Mouse (Mus musculus) cortical plate, adult 2 months (tissue): ENCODE measurements around the gene Mettl13.

ENCODE experiments used
- CTCF ChIP-seq: fragments of 200-500 bp; IDR thresholded peaks from 2 replicates; pipeline ENCODE4 v1.5.1; 2011; ENCODE audit warnings: mild to moderate bottlenecking, control low read depth, low read length; ENCODE audit not compliant: insufficient read depth; ENCODE audit errors: extremely low read depth
- POLR2A ChIP-seq: fragments of 200-500 bp; IDR thresholded peaks from 2 replicates; pipeline ENCODE4 v1.6.1; 2011; ENCODE audit warnings: mild to moderate bottlenecking, low read length, control low read depth; ENCODE audit not compliant: insufficient read depth; ENCODE audit errors: extremely low read depth

- no peak for TF ChIP-seq POLR2A
- no peak for TF ChIP-seq CTCF
Observed at GRCm38 (mm10) chr1:162582884-162583283, 34.5 kb upstream of the Mettl13 start.
